Mouse (Mus musculus) heart, postnatal 0 days (tissue): Measurements from ENCODE around the gene Efcab6. TPM values are rescaled to one million over a fixed set of nuclear protein-coding genes. Genes with fewer than 3 reads are reported as not detected.

Experiments
- ATAC-seq: fragments of 200-750 bp; cut with Nextera tagmentation; 2 replicates; pipeline ENCODE4 v1.8.0; 2017; ENCODE audit warnings: low read depth, moderate number of reproducible peaks, moderate library complexity; ENCODE audit not compliant: insufficient read depth
- DNase-seq: peaks from one replicate; pipeline ENCODE4 v3.0.0-alpha.2; 2016; ENCODE audit warnings: low spot score
- H3K27ac ChIP-seq: fragments of 300-500 bp; sonication (generic); 2 replicates; pipeline ENCODE4 v1.5.1; 2014; ENCODE audit warnings: low read depth, mild to moderate bottlenecking
- H3K27me3 ChIP-seq: fragments of 300-500 bp; sonication (generic); 2 replicates; pipeline ENCODE4 v1.6.1; 2014; ENCODE audit warnings: low read length, mixed read lengths; ENCODE audit not compliant: control insufficient read depth, insufficient read depth
- H3K36me3 ChIP-seq: fragments of 300-500 bp; sonication (generic); replicated peaks from 2 replicates; pipeline ENCODE4 v1.6.1; 2014; ENCODE audit warnings: low read length, mixed read lengths; ENCODE audit not compliant: control insufficient read depth, insufficient read depth
- H3K4me1 ChIP-seq: fragments of 300-500 bp; sonication (generic); 2 replicates; pipeline ENCODE4 v1.6.1; 2014; ENCODE audit warnings: antibody characterized with exemption; ENCODE audit not compliant: control insufficient read depth, insufficient read depth
- H3K4me2 ChIP-seq: fragments of 300-500 bp; sonication (generic); 2 replicates; pipeline ENCODE4 v1.6.1; 2014; ENCODE audit warnings: low read depth, mild to moderate bottlenecking, low read length, moderate library complexity
- H3K4me3 ChIP-seq: fragments of 300-500 bp; sonication (generic); 2 replicates; pipeline ENCODE4 v1.5.1; 2014; ENCODE audit warnings: low read depth, low read length
- H3K9ac ChIP-seq: fragments of 300-500 bp; sonication (generic); replicated peaks from 2 replicates; pipeline ENCODE4 v1.6.1; 2014; ENCODE audit warnings: low read depth, low read length, mixed read lengths
- H3K9me3 ChIP-seq: fragments of 300-500 bp; sonication (generic); replicated peaks from 2 replicates; pipeline ENCODE4 v1.6.1; 2016; ENCODE audit warnings: low read length; ENCODE audit not compliant: control insufficient read depth
- CTCF ChIP-seq: IDR thresholded peaks from 2 replicates; pipeline ENCODE4 v1.5.1; 2016; ENCODE audit warnings: antibody characterized with exemption, control low read depth, low read depth
- EP300 ChIP-seq: IDR thresholded peaks from 2 replicates; pipeline ENCODE4 v1.6.1; 2016; ENCODE audit warnings: antibody characterized with exemption, low read depth
- WGBS: fragments of 180-500 bp; shearing (Covaris S2); extraction: QIAGEN DNeasy Blood & Tissue Kit; methylation state at CpG from one replicate; pipeline ENCODE4 v1.1.7; 2014; 5-methylcytosine and 5-hydroxymethylcytosine counted together
- polyA plus RNA-seq: library from polyadenylated mRNA; unstranded; fragments of >200 nt; fragmentation: Nextera tagmentation; extraction: Ambion mirVana; gene quantifications from 2 replicates; pipeline ENCODE4 v1.2.1, GENCODE M21; 2015
- total RNA-seq: library from RNA; depleted of rRNA; stranded (reverse); fragments of >200 nt; gene quantifications from 2 replicates; pipeline ENCODE4 v1.2.3, GENCODE M21; 2014; ENCODE audit warnings: low replicate concordance

The Efcab6 gene
- total and polyA plus RNA-seq, 2 experiments from 2014 or later, result not detected

GRCm38 (mm10) chr15:83949729-83950491 is 115.3 kb downstream of the Efcab6 start:
- H3K4me2 ChIP-seq, result no peak overlapping the region
- DNase-seq (no peak), ATAC-seq (no peak)
- H3K27ac ChIP-seq, result no peak overlapping the region
- no peak for TF ChIP-seq CTCF
- no peak for TF ChIP-seq EP300
- no peak overlapping the region for H3K4me3 ChIP-seq
- no peaks in the 10 kb centered on the region for H3K4me1 ChIP-seq
- H3K9me3 ChIP-seq, result no peaks in the 10 kb centered on the region
- H3K36me3 ChIP-seq, result no peaks in the 10 kb centered on the region
- no peak overlapping the region for H3K9ac ChIP-seq
- WGBS, result 53% methylated on average over 16 of the region's 16 CpGs
- H3K27me3 ChIP-seq, result no peaks in the 10 kb centered on the region

DNA sequence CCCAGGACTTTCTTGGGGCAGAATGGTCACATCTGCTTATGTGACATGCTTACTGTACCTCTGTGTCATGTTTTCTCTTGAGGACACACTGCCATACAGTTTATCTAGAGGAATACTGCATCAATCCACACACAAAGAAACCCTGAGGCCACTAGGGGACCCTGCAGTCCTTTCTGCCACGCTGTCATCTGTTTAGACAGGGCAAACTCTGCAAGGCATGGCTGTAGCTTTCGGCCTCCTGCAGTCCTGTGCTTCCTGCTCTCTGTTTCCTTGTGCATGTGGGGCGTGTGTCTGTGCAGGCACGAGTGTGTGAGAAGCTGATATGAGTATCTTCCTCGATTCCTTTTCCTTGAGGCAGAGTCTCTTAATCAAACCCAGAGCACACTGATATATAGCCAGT is 125.5 kb downstream of the Efcab6 start:
- no peak overlapping the region for H3K27ac ChIP-seq
- no peak for DNase-seq
- no peak overlapping the region for H3K4me2 ChIP-seq
- 19% methylated on average over 5 of the region's 5 CpGs for WGBS
- ATAC-seq, result no peak
- TF ChIP-seq CTCF (peak; percentile 27; the same call in 1 of the 2 replicates), EP300 (no peak)
- H3K27me3 ChIP-seq, result 0 out of 2 replicates have a peak, but pooled peaks cover 3% of the 10 kb centered on the region
- H3K4me3 ChIP-seq, result no peak overlapping the region
- H3K9me3 ChIP-seq, result no peaks in the 10 kb centered on the region
- no peaks in the 10 kb centered on the region for H3K4me1 ChIP-seq
- no peaks in the 10 kb centered on the region for H3K36me3 ChIP-seq
- H3K9ac ChIP-seq, result no peak overlapping the region

GRCm38 (mm10) chr15:83938466-83938865 is 126.7 kb downstream of the Efcab6 start:
- no peak overlapping the region for H3K4me3 ChIP-seq
- DNase-seq, result no peak
- no peaks in the 10 kb centered on the region for H3K9me3 ChIP-seq
- H3K36me3 ChIP-seq, result no peaks in the 10 kb centered on the region
- TF ChIP-seq EP300, result no peak
- no peak for TF ChIP-seq CTCF
- no peaks in the 10 kb centered on the region for H3K4me1 ChIP-seq
- H3K27ac ChIP-seq, result no peak overlapping the region
- ATAC-seq, result no peak
- 65% methylated on average over 2 of the region's 2 CpGs for WGBS
- H3K4me2 ChIP-seq, result no peak overlapping the region
- H3K27me3 ChIP-seq, result 0 out of 2 replicates have a peak, but pooled peaks cover 3% of the 10 kb centered on the region
- no peak overlapping the region for H3K9ac ChIP-seq

GRCm38 (mm10) chr15:83936506-83936905 is 128.7 kb downstream of the Efcab6 start:
- DNase-seq (no peak), ATAC-seq (no peak)
- Histone ChIP-seq H3K27ac (no peak overlapping the region), H3K4me1 (no peaks in the 10 kb centered on the region), H3K27me3 (0 out of 2 replicates have a peak, but pooled peaks cover 3% of the 10 kb centered on the region), H3K4me3 (no peak overlapping the region), H3K4me2 (no peak overlapping the region), H3K9ac (no peak overlapping the region), H3K36me3 (no peaks in the 10 kb centered on the region), H3K9me3 (no peaks in the 10 kb centered on the region)
- TF ChIP-seq EP300 (no peak), CTCF (no peak)
- WGBS, result 86% methylated on average over 4 of the region's 4 CpGs

DNA sequence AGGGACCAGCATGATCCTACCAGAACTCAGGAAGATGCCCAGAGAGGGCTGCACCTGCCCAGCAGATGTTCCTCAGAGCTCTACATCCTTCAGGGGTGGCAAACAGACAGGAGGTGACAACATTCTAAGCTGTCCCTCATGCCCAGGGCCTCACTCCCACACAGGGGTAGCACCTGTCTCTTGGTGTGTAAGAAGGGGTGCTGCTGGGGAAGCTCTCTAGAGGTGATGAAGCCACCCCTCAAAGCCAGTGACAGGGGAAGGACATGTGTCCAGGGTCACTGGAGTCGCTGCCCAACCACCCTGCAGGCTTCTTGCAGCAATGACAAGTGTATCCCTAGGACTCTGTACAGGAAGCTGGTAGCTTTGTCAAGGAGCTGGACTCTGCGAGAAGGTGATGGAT is 130.4 kb downstream of the Efcab6 start:
- Histone ChIP-seq H3K27ac (no peak overlapping the region), H3K36me3 (no peaks in the 10 kb centered on the region), H3K9ac (no peak overlapping the region), H3K27me3 (0 out of 2 replicates have a peak, but pooled peaks cover 3% of the 10 kb centered on the region), H3K4me3 (no peak overlapping the region), H3K9me3 (no peaks in the 10 kb centered on the region), H3K4me2 (no peak overlapping the region), H3K4me1 (no peaks in the 10 kb centered on the region)
- WGBS, result 52% methylated on average over 2 of the region's 2 CpGs
- DNase-seq (no peak), ATAC-seq (no peak)
- no peak for TF ChIP-seq EP300
- no peak for TF ChIP-seq CTCF

- no peaks in the 10 kb centered on the region for H3K9me3 ChIP-seq
- DNase-seq (no peak), ATAC-seq (no peak)
- H3K4me3 ChIP-seq, result no peak overlapping the region
- H3K36me3 ChIP-seq, result no peaks in the 10 kb centered on the region
- no peak overlapping the region for H3K9ac ChIP-seq
- no peak overlapping the region for H3K27ac ChIP-seq
- TF ChIP-seq CTCF (no peak), EP300 (no peak)
- no peaks in the 10 kb centered on the region for H3K4me1 ChIP-seq
- 61% methylated on average over 3 of the region's 3 CpGs for WGBS
- H3K4me2 ChIP-seq, result no peak overlapping the region
- no peaks in the 10 kb centered on the region for H3K27me3 ChIP-seq
Measured at GRCm38 (mm10) chr15:83925338-83925737, 139.8 kb downstream of the Efcab6 start.
